Mouse (Mus musculus) urinary bladder, postnatal 4 days (tissue): Measurements from ENCODE around the gene Bag1.

Experiments used
- DNase-seq, 2 experiments: peaks; one replicate each; pipeline ENCODE4 v3.0.0; 2021 to 2022; ENCODE audit warnings: low spot score in 2 of 2

Gene Bag1

GRCm38 (mm10) chr4:40889252-40889651, 58.8 kb downstream of the Bag1 start:
- no peak for DNase-seq

DNA sequence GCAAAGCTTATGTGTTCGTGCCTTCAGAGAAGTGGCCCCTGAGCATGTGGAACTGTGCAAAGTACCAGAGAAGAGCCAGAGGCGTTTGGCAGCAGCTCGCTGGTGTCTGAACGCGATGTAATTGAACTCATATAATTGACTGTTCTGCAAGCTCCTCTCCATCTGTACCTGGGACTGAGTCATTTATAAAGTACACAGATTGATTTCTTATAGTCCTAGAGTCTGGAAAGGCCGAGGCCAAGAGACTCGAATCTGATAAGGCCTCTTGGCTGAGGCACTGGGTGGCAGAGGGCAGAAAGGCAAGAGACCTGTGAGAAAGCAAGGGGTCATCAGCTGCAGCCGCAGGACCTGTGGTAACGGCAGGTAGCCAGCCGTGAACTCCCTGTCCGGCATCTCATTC, 59.3 kb downstream of the Bag1 start:
- no peak for DNase-seq
